Mouse (Mus musculus): ENCODE measurements around the gene Nol12. TPM values are rescaled to one million over a fixed set of nuclear protein-coding genes. Genes with fewer than 3 reads are reported as not detected.

Nol12 gene
- polyA plus RNA-seq, 1 experiment from 2014 or later = 20.3 TPM

DNA sequence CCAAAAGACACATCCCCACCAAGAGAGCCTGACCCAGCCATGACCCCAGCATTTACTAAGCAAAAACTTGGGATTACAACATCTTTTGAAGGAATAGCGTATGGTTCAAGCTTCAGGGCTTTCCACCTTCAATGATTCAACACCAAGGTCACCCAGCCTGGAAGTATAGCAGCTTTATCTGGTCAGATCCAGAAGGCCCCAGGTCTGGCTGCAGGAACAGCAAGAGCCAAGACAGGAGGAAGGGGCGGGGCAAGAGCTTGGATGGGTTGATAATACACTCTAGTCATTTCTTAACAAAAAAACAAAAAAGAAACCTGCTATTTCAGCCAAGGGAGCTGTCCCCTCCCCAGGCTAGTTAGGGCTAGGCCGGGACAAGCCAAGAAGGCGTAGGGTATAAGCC is 37.2 kb upstream of the Nol12 start:
- 57% methylated on average over 4 of the region's 4 CpGs for WGBS (ENCODE audit: insufficient replicate concordance)
- Histone ChIP-seq H3K9me3 (ENCODE audit: low read length) (no peaks in the 10 kb centered on the region), H3K27ac (ENCODE audit: low read depth) (peak overlapping the region; percentile 2; the same call in 1 of the 2 replicates), H3K36me3 (replicated peaks; ENCODE audit: insufficient read depth, low read length) (peaks cover 15% of the 10 kb centered on the region), H3K27me3 (ENCODE audit: insufficient read depth, low read length) (no peaks in the 10 kb centered on the region), H3K4me3 (ENCODE audit: low read depth, low read length) (no peak overlapping the region), H3K9ac (replicated peaks) (no peak overlapping the region), H3K4me2 (ENCODE audit: low read depth, low read length) (peak overlapping the region; percentile 20), H3K4me1 (ENCODE audit: insufficient read depth) (peaks cover 73% of the 10 kb centered on the region)
- TF ChIP-seq CTCF (IDR thresholded peaks at IDR 0.05; ENCODE audit: low read depth) (no peak), EP300 (IDR thresholded peaks at IDR 0.05; ENCODE audit: low read depth) (no peak)
- DNase-seq (peak; percentile 50), ATAC-seq (no peak)

DNA sequence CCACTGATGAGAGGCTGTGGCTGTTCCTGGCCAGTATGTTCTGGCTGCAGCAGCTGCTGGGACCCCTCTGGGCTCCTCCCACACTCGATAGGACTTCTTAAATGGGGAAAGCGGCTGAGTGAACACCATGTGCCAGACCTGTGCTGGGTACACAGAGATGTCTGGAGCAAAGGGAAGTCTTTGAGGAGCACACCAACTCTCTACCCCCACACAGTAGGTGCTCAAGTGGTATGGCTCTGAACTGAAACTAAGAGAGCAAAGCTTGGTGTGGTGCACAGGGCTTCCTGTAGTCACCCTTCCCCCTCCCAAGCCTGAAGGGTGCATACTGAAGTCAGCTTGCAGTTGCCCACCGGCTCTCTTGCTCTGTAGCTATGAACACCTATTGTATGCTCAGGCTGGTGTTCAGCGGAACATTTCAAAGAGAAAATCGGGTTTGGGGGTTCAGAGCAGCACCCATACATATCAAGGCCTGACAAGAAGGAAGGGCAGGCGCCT is 36.2 kb upstream of the Nol12 start:
- TF ChIP-seq EP300 (IDR thresholded peaks at IDR 0.05; ENCODE audit: low read depth) (peak; percentile 16; the same call in 1 of the 2 replicates), CTCF (IDR thresholded peaks at IDR 0.05; ENCODE audit: low read depth) (no peak)
- Histone ChIP-seq H3K36me3 (replicated peaks; ENCODE audit: insufficient read depth, low read length) (peaks cover 13% of the 10 kb centered on the region), H3K4me3 (ENCODE audit: low read depth, low read length) (peak overlapping the region; percentile 83; the same call in 1 of the 2 replicates), H3K27ac (ENCODE audit: low read depth) (peak overlapping the region; percentile 84), H3K4me1 (ENCODE audit: insufficient read depth) (peaks cover 73% of the 10 kb centered on the region), H3K9me3 (ENCODE audit: low read length) (no peaks in the 10 kb centered on the region), H3K27me3 (ENCODE audit: insufficient read depth, low read length) (no peaks in the 10 kb centered on the region), H3K9ac (replicated peaks) (peak overlapping the region; percentile 46), H3K4me2 (ENCODE audit: low read depth, low read length) (peak overlapping the region; percentile 99)
- DNase-seq (no peak), ATAC-seq (no peak)
- 31% methylated on average over 6 of the region's 6 CpGs for WGBS (ENCODE audit: insufficient replicate concordance)

DNA sequence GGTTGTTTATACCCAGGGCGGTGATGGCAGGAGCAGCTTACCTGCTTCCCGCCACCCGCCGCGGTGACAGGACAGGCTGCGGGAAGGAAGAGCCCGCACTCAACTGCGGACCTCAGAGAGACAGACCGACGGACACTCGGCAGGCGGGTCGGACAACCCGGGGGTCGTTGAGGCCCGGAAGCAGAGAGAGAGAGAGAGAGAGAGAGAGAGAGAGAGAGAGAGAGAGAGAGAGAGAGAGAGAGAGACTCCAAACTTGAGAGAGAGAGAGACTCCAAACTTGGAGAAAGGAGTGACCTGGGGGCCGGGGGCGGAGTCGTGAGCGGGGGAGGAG is 35.4 kb upstream of the Nol12 start, which contains the start of gene Gm49510:
Gene Gm49510, plus strand, starts transcription at position 259 of the 331 bp plus-strand sequence.
- peak within 1 kb of the TSS; percentile 83 for H3K4me3 ChIP-seq (ENCODE audit: low read depth, low read length)
- H3K27ac ChIP-seq (ENCODE audit: low read depth) = peak within 1 kb of the TSS; percentile 84
- peaks cover 65% of the 10 kb centered on the region for H3K4me1 ChIP-seq (ENCODE audit: insufficient read depth)
- peak within 1 kb of the TSS; percentile 99 for H3K4me2 ChIP-seq (ENCODE audit: low read depth, low read length)
- TF ChIP-seq CTCF (IDR thresholded peaks at IDR 0.05; ENCODE audit: low read depth) (no peak), EP300 (IDR thresholded peaks at IDR 0.05; ENCODE audit: low read depth) (no peak)
- peaks cover 12% of the 10 kb centered on the region; the same call in 1 of the 2 replicates for H3K36me3 ChIP-seq (replicated peaks; ENCODE audit: insufficient read depth, low read length)
- DNase-seq (no peak), ATAC-seq (no peak)
- 3% methylated on average over 20 of the region's 20 CpGs for WGBS (ENCODE audit: insufficient replicate concordance)
- peak within 1 kb of the TSS; percentile 82 for H3K9ac ChIP-seq (replicated peaks)
- no peaks in the 10 kb centered on the region for H3K27me3 ChIP-seq (ENCODE audit: insufficient read depth, low read length)
- H3K9me3 ChIP-seq (ENCODE audit: low read length) = no peaks in the 10 kb centered on the region

DNA sequence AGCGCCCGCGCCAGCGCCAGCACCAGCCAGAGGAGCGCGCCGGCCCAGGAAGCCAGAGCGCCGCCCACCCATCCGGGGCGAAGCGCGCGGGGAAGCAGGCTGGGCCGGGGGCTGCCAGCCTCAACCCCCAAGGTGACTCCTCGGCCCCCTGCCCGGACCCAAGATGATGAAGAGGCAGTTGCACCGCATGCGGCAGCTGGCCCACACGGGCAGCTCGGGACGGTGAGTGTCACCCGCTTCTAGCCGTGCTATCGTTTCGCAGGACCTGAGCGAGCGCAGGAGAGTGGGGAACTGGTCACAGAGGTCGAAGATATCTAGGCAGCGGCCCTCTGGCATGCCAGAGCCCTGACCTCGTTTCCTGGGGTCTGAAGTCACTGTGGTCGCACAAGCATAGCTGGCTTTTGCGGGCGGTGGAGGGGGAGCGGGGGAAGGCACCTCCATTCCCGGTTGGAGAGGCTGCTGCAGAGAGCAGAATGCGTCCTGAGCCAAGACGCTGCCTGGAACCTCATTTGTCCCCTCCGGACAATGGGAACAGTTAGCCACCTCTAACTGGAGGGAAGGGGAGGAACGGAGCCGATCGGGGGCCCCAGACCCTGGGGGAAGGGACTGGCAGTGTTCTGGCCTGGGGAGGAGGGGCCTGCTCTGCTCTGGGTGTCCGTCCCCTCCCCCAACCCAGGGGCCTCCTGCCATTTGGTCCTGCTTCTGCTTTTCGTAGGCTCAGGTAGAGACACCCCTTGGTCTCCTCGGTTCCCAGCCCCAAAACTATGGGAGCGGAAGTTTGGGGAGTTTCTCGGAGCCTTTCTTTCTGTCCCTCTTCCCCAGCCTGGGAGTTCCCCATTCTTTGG is 34.8 kb upstream of the Nol12 start, which contains the start of gene Sh3bp1:
Gene Sh3bp1, plus strand, starts transcription at position 29 of the 845 bp plus-strand sequence.
- peak; percentile 58 for ATAC-seq
- WGBS (ENCODE audit: insufficient replicate concordance) = under 1% methylated on average over 42 of the region's 47 CpGs

GRCm38 (mm10) chr15:78900585-78901421 is 33.9 kb upstream of the Nol12 start:
- Histone ChIP-seq H3K9me3 (ENCODE audit: low read length) (no peaks in the 10 kb centered on the region), H3K27me3 (ENCODE audit: insufficient read depth, low read length) (no peaks in the 10 kb centered on the region), H3K4me1 (ENCODE audit: insufficient read depth) (peaks cover 50% of the 10 kb centered on the region), H3K4me3 (ENCODE audit: low read depth, low read length) (peak overlapping the region; percentile 83), H3K27ac (ENCODE audit: low read depth) (peak overlapping the region; percentile 84), H3K4me2 (ENCODE audit: low read depth, low read length) (peak overlapping the region; percentile 99), H3K9ac (replicated peaks) (peak overlapping the region; percentile 82), H3K36me3 (replicated peaks; ENCODE audit: insufficient read depth, low read length) (peaks cover 17% of the 10 kb centered on the region; the same call in 1 of the 2 replicates)
- no peak for TF ChIP-seq CTCF (IDR thresholded peaks at IDR 0.05; ENCODE audit: low read depth)
- TF ChIP-seq EP300 (IDR thresholded peaks at IDR 0.05; ENCODE audit: low read depth) = no peak
- 26% methylated on average over 18 of the region's 18 CpGs for WGBS (ENCODE audit: insufficient replicate concordance)
- no peak for ATAC-seq
- DNase-seq = peak; percentile 41

More for the DNA sequence above, 34.8 kb upstream of the Nol12 start, which contains the start of gene Sh3bp1:
- H3K27ac ChIP-seq (ENCODE audit: low read depth) = peak within 1 kb of the TSS; percentile 84
- peak within 1 kb of the TSS; percentile 99 for H3K4me2 ChIP-seq (ENCODE audit: low read depth, low read length)
- no peaks in the 10 kb centered on the region for H3K27me3 ChIP-seq (ENCODE audit: insufficient read depth, low read length)
- TF ChIP-seq CTCF (IDR thresholded peaks at IDR 0.05; ENCODE audit: low read depth) (no peak), EP300 (IDR thresholded peaks at IDR 0.05; ENCODE audit: low read depth) (no peak)
- DNase-seq = peak; percentile 81
- peaks cover 13% of the 10 kb centered on the region; the same call in 1 of the 2 replicates for H3K36me3 ChIP-seq (replicated peaks; ENCODE audit: insufficient read depth, low read length)
- H3K4me3 ChIP-seq (ENCODE audit: low read depth, low read length) = peak within 1 kb of the TSS; percentile 83
- H3K9me3 ChIP-seq (ENCODE audit: low read length) = no peaks in the 10 kb centered on the region
- H3K4me1 ChIP-seq (ENCODE audit: insufficient read depth) = peaks cover 59% of the 10 kb centered on the region
- H3K9ac ChIP-seq (replicated peaks) = peak within 1 kb of the TSS; percentile 82

All from liver, postnatal 0 days (tissue).